Mouse (Mus musculus) heart, adult 8-10 months (tissue): ENCODE data around the gene Rad50. TPM values are rescaled to one million over a fixed set of nuclear protein-coding genes. Genes with fewer than 3 reads are reported as not detected.
A peak's percentile ranks its signal among the peaks of the same experiment; 100 is the strongest.

Experiments used
- DNase-seq: peaks from one replicate; pipeline ENCODE4 v3.0.0; 2022; ENCODE audit warnings: low spot score
- total RNA-seq, 4 experiments: library from RNA; stranded (reverse); gene quantifications; 2 replicates each; pipeline ENCODE4 v1.2.4; 2022

Rad50 gene
- total RNA-seq, 4 experiments from 2014 or later = 6.4 to 9.5 (median 7.3) TPM

GRCm38 (mm10) chr11:53698521-53698920, 8.6 kb downstream of the Rad50 start:
- DNase-seq = no peak

- DNase-seq = no peak
Measured at GRCm38 (mm10) chr11:53691979-53692378, 15.1 kb downstream of the Rad50 start.

- peak; percentile 48 for DNase-seq
Measured at GRCm38 (mm10) chr11:53682994-53683530, 24.1 kb downstream of the Rad50 start.

- peak; percentile 13 for DNase-seq
Measured at GRCm38 (mm10) chr11:53682170-53682569, 24.9 kb downstream of the Rad50 start.

GRCm38 (mm10) chr11:53681686-53682085, 25.4 kb downstream of the Rad50 start:
- DNase-seq = no peak

GRCm38 (mm10) chr11:53680141-53680540, 27.0 kb downstream of the Rad50 start:
- peak; percentile 32 for DNase-seq

GRCm38 (mm10) chr11:53671414-53671813, 35.7 kb downstream of the Rad50 start:
- no peak for DNase-seq

- no peak for DNase-seq
Measured at GRCm38 (mm10) chr11:53664091-53664490, 43.0 kb downstream of the Rad50 start.

GRCm38 (mm10) chr11:53662794-53663674, 44.1 kb downstream of the Rad50 start:
- DNase-seq = no peak

GRCm38 (mm10) chr11:53657828-53658227, 49.3 kb downstream of the Rad50 start:
- DNase-seq = no peak

- DNase-seq = no peak
Measured at GRCm38 (mm10) chr11:53657381-53657780, 49.7 kb downstream of the Rad50 start.

GRCm38 (mm10) chr11:53656558-53657202, 50.4 kb downstream of the Rad50 start:
- DNase-seq = no peak

- peak; percentile 21 for DNase-seq
Measured at GRCm38 (mm10) chr11:53655043-53655442, 52.1 kb downstream of the Rad50 start.

GRCm38 (mm10) chr11:53652427-53652826, 54.7 kb downstream of the Rad50 start:
- DNase-seq = no peak

GRCm38 (mm10) chr11:53651441-53651840, 55.7 kb downstream of the Rad50 start:
- DNase-seq = no peak

- no peak for DNase-seq
Measured at GRCm38 (mm10) chr11:53644017-53644416, 63.1 kb downstream of the Rad50 start.

- DNase-seq = no peak
Measured at GRCm38 (mm10) chr11:53642744-53643279, 64.3 kb downstream of the Rad50 start.

GRCm38 (mm10) chr11:53637803-53638260, 69.3 kb downstream of the Rad50 start:
- no peak for DNase-seq

- DNase-seq = no peak
Measured at GRCm38 (mm10) chr11:53637046-53637802, 69.9 kb downstream of the Rad50 start.

GRCm38 (mm10) chr11:53636183-53636646, 70.9 kb downstream of the Rad50 start:
- DNase-seq = no peak

- DNase-seq = no peak
Measured at GRCm38 (mm10) chr11:53635590-53636182, 71.4 kb downstream of the Rad50 start.
